Mouse (Mus musculus) heart, postnatal 25 days (tissue): ENCODE data around the gene 9830107B12Rik. TPM values are rescaled to one million over a fixed set of nuclear protein-coding genes. Genes with fewer than 3 reads are reported as not detected.
A peak's percentile ranks its signal among the peaks of the same experiment; 100 is the strongest.
"Not testable (repeated sequence)": the region's sequence is repeated elsewhere in the genome, so short reads cannot be mapped to it uniquely, and the experiment has no call there.

Experiments used
- DNase-seq: peaks from one replicate; pipeline ENCODE4 v3.0.0; 2022; ENCODE audit warnings: low spot score
- intact Hi-C: fragments of 180-260 bp; cut with DNase I; formaldehyde crosslinking; loops from one replicate; pipeline ENCODE4 v1.15.1; 2025
- total RNA-seq, 2 experiments: library from RNA; stranded (reverse); gene quantifications; 2 replicates each; pipeline ENCODE4 v1.2.3; 2021

The 9830107B12Rik gene
- total RNA-seq: not detected

- DNase-seq: no peak
- intact Hi-C loops: no loop called here
Measured at GRCm38 (mm10) chr17:48146120-48146519, at the start of gene 9830107B12Rik. 9830107B12Rik (minus strand) TSS chr17:48146268.

GRCm38 (mm10) chr17:48192366-48192765, 46.3 kb upstream of the 9830107B12Rik start:
- DNase-seq: no peak
- intact Hi-C loops: no loop called here

- intact Hi-C loops: no loop called here
- no peak for DNase-seq
Measured at GRCm38 (mm10) chr17:48185252-48185651, 39.2 kb upstream of the 9830107B12Rik start.

- intact Hi-C loops: loop anchor here (10.0 kb wide), 1 partner anchor 148 kb away; the partner anchor contains the start of gene B430306N03Rik
- DNase-seq: not testable (repeated sequence)
Measured at GRCm38 (mm10) chr17:48167103-48167502, 21.0 kb upstream of the 9830107B12Rik start, which contains the start of gene A530064D06Rik. A530064D06Rik (minus strand) TSS chr17:48167275.

- DNase-seq: no peak
- intact Hi-C loops: loop anchor here (2.0 kb wide), 1 partner anchor 23 kb away; no protein-coding TSS in a partner anchor
Measured at GRCm38 (mm10) chr17:48157382-48158076, 11.5 kb upstream of the 9830107B12Rik start.

- no peak for DNase-seq
- intact Hi-C loops: no loop called here
Measured at GRCm38 (mm10) chr17:48132810-48133209, 13.3 kb downstream of the 9830107B12Rik start.

GRCm38 (mm10) chr17:48120456-48120855, 25.6 kb downstream of the 9830107B12Rik start:
- DNase-seq: no peak
- intact Hi-C loops: no loop called here

- intact Hi-C loops: no loop called here
- DNase-seq: no peak
Measured at GRCm38 (mm10) chr17:48119656-48120055, 26.4 kb downstream of the 9830107B12Rik start.

GRCm38 (mm10) chr17:48118570-48118969, 27.5 kb downstream of the 9830107B12Rik start:
- intact Hi-C loops: no loop called here
- no peak for DNase-seq

- intact Hi-C loops: no loop called here
- DNase-seq: no peak
Measured at GRCm38 (mm10) chr17:48110547-48111287, 35.4 kb downstream of the 9830107B12Rik start.

GRCm38 (mm10) chr17:48108520-48108919, 37.5 kb downstream of the 9830107B12Rik start:
- intact Hi-C loops: loop anchor here (10.0 kb wide), 1 partner anchor 226 kb away; no protein-coding TSS in a partner anchor
- DNase-seq: no peak

- intact Hi-C loops: loop anchor here (10.0 kb wide), 1 partner anchor 227 kb away; no protein-coding TSS in a partner anchor
- no peak for DNase-seq
Measured at GRCm38 (mm10) chr17:48107862-48108261, 38.2 kb downstream of the 9830107B12Rik start.

- no peak for DNase-seq
- intact Hi-C loops: loop anchor here (10.0 kb wide), 1 partner anchor 227 kb away; no protein-coding TSS in a partner anchor
Measured at GRCm38 (mm10) chr17:48107333-48107732, 38.7 kb downstream of the 9830107B12Rik start.

- DNase-seq: peak; percentile 56
- intact Hi-C loops: loop anchor here (2.0 to 10.0 kb wide), 3 partner anchors 228 to 308 kb away; no protein-coding TSS in a partner anchor
Measured at GRCm38 (mm10) chr17:48100441-48101417, 45.3 kb downstream of the 9830107B12Rik start.

GRCm38 (mm10) chr17:48099312-48099711, 46.8 kb downstream of the 9830107B12Rik start:
- no peak for DNase-seq
- intact Hi-C loops: loop anchor here (5.0 to 10.0 kb wide), 2 partner anchors 177 to 195 kb away; partner anchors contain the start of gene Foxp4

- DNase-seq: no peak
- intact Hi-C loops: loop anchor here (5.0 to 10.0 kb wide), 2 partner anchors 176 to 194 kb away; partner anchors contain the start of gene Foxp4
Measured at GRCm38 (mm10) chr17:48098528-48098890, 47.6 kb downstream of the 9830107B12Rik start.

GRCm38 (mm10) chr17:48097743-48098527, 48.1 kb downstream of the 9830107B12Rik start:
- no peak for DNase-seq
- intact Hi-C loops: loop anchor here (5.0 to 10.0 kb wide), 2 partner anchors 176 to 193 kb away; partner anchors contain the start of gene Foxp4

GRCm38 (mm10) chr17:48097011-48097742, 48.9 kb downstream of the 9830107B12Rik start:
- no peak for DNase-seq
- intact Hi-C loops: loop anchor here (5.0 to 10.0 kb wide), 2 partner anchors 175 to 192 kb away; partner anchors contain the start of gene Foxp4
